Mouse (Mus musculus): ENCODE measurements around the gene Tcaf3.

DNA sequence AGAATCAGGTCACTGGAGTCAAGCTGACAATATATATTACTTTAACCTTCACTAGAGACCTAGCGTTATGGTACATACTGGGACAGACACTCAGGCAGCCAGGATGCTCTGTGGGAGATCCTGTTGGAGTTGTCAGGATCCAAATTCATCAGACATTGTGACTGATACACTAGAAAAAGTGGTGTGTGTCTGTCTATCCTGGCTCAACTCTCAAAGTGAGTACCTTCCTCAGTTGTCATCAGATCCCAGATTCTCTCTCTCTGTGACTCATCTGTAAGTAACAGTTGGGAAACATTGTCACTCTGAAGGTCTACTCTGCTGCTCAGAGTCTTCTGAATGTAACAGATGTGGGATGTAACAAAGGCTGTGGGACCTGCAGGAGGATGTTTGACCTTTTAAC is 57.8 kb downstream of the Tcaf3 start:
- TF ChIP-seq POLR2A (IDR thresholded peaks at IDR 0.05; ENCODE audit: low read depth, low read length) (no peak), CTCF (conservative IDR thresholded peaks at IDR 0.05 in 1 of 2, IDR thresholded peaks at IDR 0.05 in 1 of 2; ENCODE audit: low read depth in 2 of 2, low read length in 2 of 2) (no peak), BHLHE40 (IDR thresholded peaks at IDR 0.05; ENCODE audit: low read depth, low read length) (no peak), POLR2AphosphoS2 (IDR thresholded peaks at IDR 0.05; ENCODE audit: low read depth, low read length) (no peak), CHD2 (IDR thresholded peaks at IDR 0.05; ENCODE audit: low read length) (no peak), MXI1 (IDR thresholded peaks at IDR 0.05; ENCODE audit: low read depth, low read length) (no peak), EP300 (IDR thresholded peaks at IDR 0.05; ENCODE audit: low read length) (no peak), ZC3H11A (IDR thresholded peaks at IDR 0.05; ENCODE audit: low read depth, low read length) (no peak), ZMIZ1 (IDR thresholded peaks at IDR 0.05; ENCODE audit: low read depth, low read length) (no peak)

All from CH12.LX (cell line).